Mouse (Mus musculus): ENCODE data around the gene Nppb. TPM values are rescaled to one million over a fixed set of nuclear protein-coding genes. Genes with fewer than 3 reads are reported as not detected.

The Nppb gene
- polyA plus RNA-seq, 1 experiment from 2014 or later, result not detected

DNA sequence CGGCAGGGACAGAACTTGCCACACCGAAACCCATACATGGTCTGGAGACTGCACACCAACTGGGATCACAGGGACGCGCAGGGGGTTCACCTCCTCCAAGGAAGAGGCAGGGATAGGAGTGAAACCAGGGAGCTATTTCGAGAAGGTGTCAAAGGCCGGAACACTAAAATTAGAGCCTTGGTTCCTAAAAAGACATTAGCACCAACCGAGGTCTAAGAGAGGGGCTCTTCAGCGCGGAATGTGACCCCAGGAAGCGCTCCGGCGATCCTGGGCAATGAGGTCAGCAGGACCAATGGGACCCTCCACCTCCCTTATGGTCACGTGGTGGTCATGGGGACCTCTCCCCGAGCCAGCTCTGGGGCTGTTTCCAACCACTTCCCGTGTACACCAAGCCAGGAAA lies 22.0 kb upstream of the Nppb start:
- no peaks in the 10 kb centered on the region for H3K9me3 ChIP-seq (ENCODE audit: control insufficient read depth, low read depth, low read length)
- H3K4me1 ChIP-seq (ENCODE audit: control insufficient read depth, insufficient read depth, low read length), result no peaks in the 10 kb centered on the region
- no peak overlapping the region for H3K27ac ChIP-seq (ENCODE audit: low read length)
- ATAC-seq (ENCODE audit: insufficient number of reproducible peaks, insufficient read depth, low FRiP score, low read depth), result no peak
- H3K27me3 ChIP-seq (ENCODE audit: control insufficient read depth, insufficient read depth, low read length), result no peaks in the 10 kb centered on the region
- H3K4me3 ChIP-seq (ENCODE audit: low read depth, low read length), result no peak overlapping the region
- H3K9ac ChIP-seq (replicated peaks; ENCODE audit: low read depth, low read length), result no peak overlapping the region
- no peaks in the 10 kb centered on the region for H3K36me3 ChIP-seq (ENCODE audit: control insufficient read depth, insufficient read depth, low read length)
- WGBS, result 86% methylated on average over 15 of the region's 15 CpGs
- H3K4me2 ChIP-seq (replicated peaks; ENCODE audit: low read depth, low read length), result no peak overlapping the region

DNA sequence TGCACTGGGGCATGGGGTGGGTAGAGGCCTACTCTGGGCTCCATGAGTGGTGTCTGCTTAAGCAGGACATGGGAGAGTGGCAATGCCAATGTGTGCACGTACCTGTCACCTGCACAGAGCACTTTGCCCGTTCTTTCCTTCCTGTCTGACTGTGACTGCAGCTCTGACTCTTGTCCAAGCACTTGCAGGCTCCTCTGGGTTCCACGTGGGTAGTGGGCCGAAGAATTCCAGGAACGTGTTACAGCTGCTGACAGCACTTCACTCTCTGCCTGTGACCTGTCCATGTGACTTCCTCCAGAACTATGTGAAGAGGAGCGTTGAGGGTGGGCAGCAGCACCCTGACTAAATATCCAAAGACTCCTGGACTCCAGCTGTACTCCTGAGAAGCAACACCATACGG lies 19.9 kb upstream of the Nppb start:
- Histone ChIP-seq H3K9me3 (ENCODE audit: control insufficient read depth, low read depth, low read length) (no peaks in the 10 kb centered on the region), H3K4me2 (replicated peaks; ENCODE audit: low read depth, low read length) (no peak overlapping the region), H3K36me3 (ENCODE audit: control insufficient read depth, insufficient read depth, low read length) (no peaks in the 10 kb centered on the region), H3K9ac (replicated peaks; ENCODE audit: low read depth, low read length) (no peak overlapping the region), H3K4me1 (ENCODE audit: control insufficient read depth, insufficient read depth, low read length) (no peaks in the 10 kb centered on the region), H3K27me3 (ENCODE audit: control insufficient read depth, insufficient read depth, low read length) (no peaks in the 10 kb centered on the region), H3K27ac (ENCODE audit: low read length) (no peak overlapping the region), H3K4me3 (ENCODE audit: low read depth, low read length) (no peak overlapping the region)
- WGBS, result 60% methylated on average over 7 of the region's 7 CpGs
- ATAC-seq (ENCODE audit: insufficient number of reproducible peaks, insufficient read depth, low FRiP score, low read depth), result no peak

DNA sequence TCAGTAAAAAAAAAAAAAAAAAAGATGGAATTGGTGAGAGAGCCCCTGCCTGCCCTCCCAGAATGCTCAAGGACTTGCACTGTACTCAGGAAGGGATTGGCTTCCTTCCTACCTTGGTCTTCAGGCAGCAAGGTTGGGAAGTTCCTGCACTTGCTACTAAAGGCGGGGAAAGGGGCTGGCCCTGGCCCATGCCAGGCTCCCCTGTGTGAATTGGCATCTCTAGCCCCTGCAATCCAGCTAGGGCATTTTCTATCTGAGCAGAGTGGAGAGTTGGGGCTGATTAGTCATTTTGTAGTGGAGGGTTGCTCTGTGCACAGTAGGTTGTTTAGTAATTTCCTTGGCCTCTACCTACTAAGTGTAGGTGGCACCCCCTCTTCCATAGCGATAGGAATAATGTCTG lies 16.8 kb upstream of the Nppb start:
- H3K27me3 ChIP-seq (ENCODE audit: control insufficient read depth, insufficient read depth, low read length), result no peaks in the 10 kb centered on the region
- no peak overlapping the region for H3K4me3 ChIP-seq (ENCODE audit: low read depth, low read length)
- no peaks in the 10 kb centered on the region for H3K36me3 ChIP-seq (ENCODE audit: control insufficient read depth, insufficient read depth, low read length)
- H3K9me3 ChIP-seq (ENCODE audit: control insufficient read depth, low read depth, low read length), result no peaks in the 10 kb centered on the region
- no peak overlapping the region for H3K4me2 ChIP-seq (replicated peaks; ENCODE audit: low read depth, low read length)
- ATAC-seq (ENCODE audit: insufficient number of reproducible peaks, insufficient read depth, low FRiP score, low read depth), result no peak
- H3K9ac ChIP-seq (replicated peaks; ENCODE audit: low read depth, low read length), result no peak overlapping the region
- no peaks in the 10 kb centered on the region for H3K4me1 ChIP-seq (ENCODE audit: control insufficient read depth, insufficient read depth, low read length)
- no peak overlapping the region for H3K27ac ChIP-seq (ENCODE audit: low read length)
- 77% methylated on average over 2 of the region's 2 CpGs for WGBS

DNA sequence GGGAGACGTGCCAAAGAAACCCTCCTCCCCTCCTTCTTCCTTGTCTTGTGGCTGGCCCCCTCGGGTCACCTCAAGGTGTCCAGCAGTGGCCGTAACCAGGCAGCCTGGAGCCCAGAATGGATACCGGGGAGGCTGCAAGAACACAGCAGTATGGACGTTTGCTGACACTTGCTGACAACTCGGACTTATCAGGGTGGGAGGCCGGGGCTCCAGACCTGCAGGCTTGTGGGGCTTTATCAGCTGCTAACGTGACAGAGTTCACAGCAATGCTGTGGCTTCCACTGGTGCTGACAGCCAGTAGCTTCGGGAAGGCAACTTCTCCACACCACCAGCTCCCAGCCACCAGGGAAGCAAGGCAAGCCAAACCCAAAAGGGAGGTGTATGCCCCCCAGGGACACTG lies 16.3 kb upstream of the Nppb start:
- no peak overlapping the region for H3K4me2 ChIP-seq (replicated peaks; ENCODE audit: low read depth, low read length)
- no peak overlapping the region for H3K4me3 ChIP-seq (ENCODE audit: low read depth, low read length)
- no peak overlapping the region for H3K9ac ChIP-seq (replicated peaks; ENCODE audit: low read depth, low read length)
- no peaks in the 10 kb centered on the region for H3K36me3 ChIP-seq (ENCODE audit: control insufficient read depth, insufficient read depth, low read length)
- 36% methylated on average over 9 of the region's 9 CpGs for WGBS
- H3K9me3 ChIP-seq (ENCODE audit: control insufficient read depth, low read depth, low read length), result no peaks in the 10 kb centered on the region
- ATAC-seq (ENCODE audit: insufficient number of reproducible peaks, insufficient read depth, low FRiP score, low read depth), result no peak
- no peaks in the 10 kb centered on the region for H3K27me3 ChIP-seq (ENCODE audit: control insufficient read depth, insufficient read depth, low read length)
- no peaks in the 10 kb centered on the region for H3K4me1 ChIP-seq (ENCODE audit: control insufficient read depth, insufficient read depth, low read length)
- H3K27ac ChIP-seq (ENCODE audit: low read length), result no peak overlapping the region

DNA sequence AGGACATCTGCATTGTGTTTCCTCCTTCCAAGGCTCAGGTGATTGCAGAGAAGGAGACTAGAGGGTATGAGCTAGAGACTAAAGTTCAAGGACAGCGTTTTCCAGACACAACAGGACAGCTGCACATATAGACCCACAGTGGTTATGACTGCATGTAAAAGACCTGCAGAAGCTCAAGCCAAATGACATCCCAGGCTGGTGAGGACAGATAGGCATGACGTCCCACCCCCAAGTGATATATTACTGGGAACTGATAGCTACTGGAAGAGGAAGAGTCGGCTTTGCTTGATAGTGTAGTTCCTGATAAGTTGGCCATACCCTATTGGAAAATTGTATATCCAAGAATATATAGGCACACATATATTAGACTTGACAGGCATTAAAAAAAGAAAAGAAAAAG lies 9.4 kb upstream of the Nppb start:
- Histone ChIP-seq H3K4me1 (ENCODE audit: control insufficient read depth, insufficient read depth, low read length) (no peaks in the 10 kb centered on the region), H3K4me2 (replicated peaks; ENCODE audit: low read depth, low read length) (no peak overlapping the region), H3K27ac (ENCODE audit: low read length) (no peak overlapping the region), H3K9ac (replicated peaks; ENCODE audit: low read depth, low read length) (no peak overlapping the region), H3K4me3 (ENCODE audit: low read depth, low read length) (no peak overlapping the region), H3K27me3 (ENCODE audit: control insufficient read depth, insufficient read depth, low read length) (no peaks in the 10 kb centered on the region), H3K36me3 (ENCODE audit: control insufficient read depth, insufficient read depth, low read length) (no peaks in the 10 kb centered on the region), H3K9me3 (ENCODE audit: control insufficient read depth, low read depth, low read length) (no peaks in the 10 kb centered on the region; the same call in 1 of the 2 replicates)
- no peak for ATAC-seq (ENCODE audit: insufficient number of reproducible peaks, insufficient read depth, low FRiP score, low read depth)
- WGBS, result 74% methylated on average over 3 of the region's 3 CpGs

DNA sequence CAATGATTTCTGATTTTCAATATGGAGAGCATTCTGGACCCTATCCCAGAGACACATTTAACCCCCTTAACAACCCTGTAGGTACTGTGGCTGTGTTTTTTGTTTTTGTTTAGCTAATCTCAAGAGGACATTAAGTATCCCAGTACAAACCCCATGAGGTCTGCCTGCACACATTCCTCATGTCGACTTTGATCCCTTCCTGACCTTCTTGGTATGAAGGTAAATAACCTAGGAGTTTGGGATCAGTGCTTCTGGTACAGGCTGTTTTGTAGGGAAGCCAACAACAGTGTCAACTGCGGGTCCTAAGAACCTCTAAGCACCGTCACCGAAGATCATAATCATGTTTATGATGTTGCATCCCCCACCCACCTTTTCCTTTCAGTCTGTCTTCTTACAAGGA lies 7.9 kb upstream of the Nppb start:
- no peaks in the 10 kb centered on the region for H3K27me3 ChIP-seq (ENCODE audit: control insufficient read depth, insufficient read depth, low read length)
- H3K36me3 ChIP-seq (ENCODE audit: control insufficient read depth, insufficient read depth, low read length), result no peaks in the 10 kb centered on the region
- H3K27ac ChIP-seq (ENCODE audit: low read length), result no peak overlapping the region
- no peaks in the 10 kb centered on the region for H3K4me1 ChIP-seq (ENCODE audit: control insufficient read depth, insufficient read depth, low read length)
- no peak for ATAC-seq (ENCODE audit: insufficient number of reproducible peaks, insufficient read depth, low FRiP score, low read depth)
- H3K4me3 ChIP-seq (ENCODE audit: low read depth, low read length), result no peak overlapping the region
- no peak overlapping the region for H3K9ac ChIP-seq (replicated peaks; ENCODE audit: low read depth, low read length)
- no peak overlapping the region for H3K4me2 ChIP-seq (replicated peaks; ENCODE audit: low read depth, low read length)
- H3K9me3 ChIP-seq (ENCODE audit: control insufficient read depth, low read depth, low read length), result no peaks in the 10 kb centered on the region; the same call in 1 of the 2 replicates
- WGBS, result 74% methylated on average over 4 of the region's 4 CpGs

DNA sequence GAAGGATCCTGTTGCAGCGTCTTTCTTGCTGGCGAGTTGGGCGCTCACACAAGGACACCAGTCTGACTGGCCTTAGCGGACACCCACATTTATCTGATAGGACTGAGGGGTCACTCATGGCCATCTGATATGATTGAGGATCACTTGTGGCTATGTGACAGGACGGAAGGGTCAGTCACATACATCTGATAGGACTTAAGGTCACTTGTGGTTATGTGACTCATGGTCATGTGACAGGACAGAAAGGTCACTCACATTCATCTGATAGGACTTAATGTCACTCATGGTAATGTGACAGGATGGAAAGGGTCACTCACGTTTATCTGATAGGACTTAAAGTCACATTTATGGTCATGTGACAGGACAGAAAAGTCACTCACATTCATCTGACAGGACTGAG lies 7.2 kb upstream of the Nppb start:
- no peak for ATAC-seq (ENCODE audit: insufficient number of reproducible peaks, insufficient read depth, low FRiP score, low read depth)
- no peak overlapping the region for H3K4me3 ChIP-seq (ENCODE audit: low read depth, low read length)
- 94% methylated on average over 6 of the region's 6 CpGs for WGBS
- no peak overlapping the region for H3K9ac ChIP-seq (replicated peaks; ENCODE audit: low read depth, low read length)
- no peaks in the 10 kb centered on the region for H3K36me3 ChIP-seq (ENCODE audit: control insufficient read depth, insufficient read depth, low read length)
- no peaks in the 10 kb centered on the region; the same call in 1 of the 2 replicates for H3K9me3 ChIP-seq (ENCODE audit: control insufficient read depth, low read depth, low read length)
- H3K27ac ChIP-seq (ENCODE audit: low read length), result no peak overlapping the region
- H3K27me3 ChIP-seq (ENCODE audit: control insufficient read depth, insufficient read depth, low read length), result no peaks in the 10 kb centered on the region
- no peaks in the 10 kb centered on the region for H3K4me1 ChIP-seq (ENCODE audit: control insufficient read depth, insufficient read depth, low read length)
- H3K4me2 ChIP-seq (replicated peaks; ENCODE audit: low read depth, low read length), result no peak overlapping the region

DNA sequence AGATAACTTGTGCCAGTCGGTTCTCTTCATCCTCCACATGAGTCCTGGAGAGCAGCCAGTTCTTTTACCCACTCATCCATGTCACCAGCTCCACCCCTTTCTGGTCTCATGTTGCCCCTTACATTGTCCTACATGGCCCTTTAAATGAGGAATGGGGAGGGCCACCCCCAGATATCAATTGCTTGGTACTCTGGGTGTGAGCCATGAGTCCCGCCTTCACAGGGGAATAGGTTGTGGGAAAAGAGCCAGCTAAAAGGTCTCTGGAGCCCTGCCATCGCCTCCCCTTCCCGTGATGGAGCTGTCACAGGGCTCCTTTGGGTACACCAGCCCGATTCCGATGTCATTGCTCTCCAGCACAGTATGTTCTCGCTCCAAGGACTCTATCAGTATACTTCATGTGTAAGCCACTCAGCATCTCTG lies 6.1 kb upstream of the Nppb start:
- Histone ChIP-seq H3K9ac (replicated peaks; ENCODE audit: low read depth, low read length) (no peak overlapping the region), H3K4me2 (replicated peaks; ENCODE audit: low read depth, low read length) (no peak overlapping the region), H3K27me3 (ENCODE audit: control insufficient read depth, insufficient read depth, low read length) (no peaks in the 10 kb centered on the region), H3K4me3 (ENCODE audit: low read depth, low read length) (no peak overlapping the region), H3K27ac (ENCODE audit: low read length) (no peak overlapping the region), H3K4me1 (ENCODE audit: control insufficient read depth, insufficient read depth, low read length) (no peaks in the 10 kb centered on the region), H3K9me3 (ENCODE audit: control insufficient read depth, low read depth, low read length) (no peaks in the 10 kb centered on the region; the same call in 1 of the 2 replicates), H3K36me3 (ENCODE audit: control insufficient read depth, insufficient read depth, low read length) (no peaks in the 10 kb centered on the region)
- 77% methylated on average over 7 of the region's 7 CpGs for WGBS
- no peak for ATAC-seq (ENCODE audit: insufficient number of reproducible peaks, insufficient read depth, low FRiP score, low read depth)

DNA sequence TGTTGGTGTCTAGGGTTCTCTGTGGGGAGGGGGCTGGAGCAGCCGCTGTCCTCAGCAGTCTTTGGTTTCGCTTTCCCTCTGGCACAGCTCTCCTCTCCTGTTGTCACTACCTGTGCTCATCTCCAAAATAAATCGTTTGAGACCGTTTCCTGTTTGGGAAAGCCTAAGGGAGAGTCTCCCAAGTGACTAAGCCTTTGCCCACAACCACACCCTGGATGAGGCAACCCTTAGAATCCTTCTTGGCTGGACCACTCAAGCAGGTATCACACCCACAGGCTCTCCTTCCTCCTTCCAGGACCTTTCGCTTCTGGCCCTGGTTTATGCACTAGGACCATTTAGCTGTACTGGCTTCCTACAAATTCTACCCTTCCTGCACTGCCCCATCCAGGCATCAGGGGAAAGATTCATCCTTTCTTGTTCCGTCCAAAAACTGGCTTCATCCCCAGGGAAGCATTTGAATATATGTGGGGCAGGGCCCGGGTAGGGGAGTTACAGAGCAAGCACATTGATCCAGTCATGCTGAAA lies 8.0 kb downstream of the Nppb start:
- ATAC-seq (ENCODE audit: insufficient number of reproducible peaks, insufficient read depth, low FRiP score, low read depth), result no peak
- Histone ChIP-seq H3K4me1 (ENCODE audit: control insufficient read depth, insufficient read depth, low read length) (no peaks in the 10 kb centered on the region), H3K4me2 (replicated peaks; ENCODE audit: low read depth, low read length) (no peak overlapping the region), H3K27ac (ENCODE audit: low read length) (no peak overlapping the region), H3K9me3 (ENCODE audit: control insufficient read depth, low read depth, low read length) (no peaks in the 10 kb centered on the region), H3K9ac (replicated peaks; ENCODE audit: low read depth, low read length) (no peak overlapping the region), H3K27me3 (ENCODE audit: control insufficient read depth, insufficient read depth, low read length) (no peaks in the 10 kb centered on the region), H3K36me3 (ENCODE audit: control insufficient read depth, insufficient read depth, low read length) (no peaks in the 10 kb centered on the region), H3K4me3 (ENCODE audit: low read depth, low read length) (no peak overlapping the region)
- WGBS, result 59% methylated on average over 7 of the region's 7 CpGs

All from stomach, embryonic 14.5 days (tissue).